Mouse (Mus musculus) liver, postnatal 0 days (tissue): ENCODE data around the gene Abcc9.

ENCODE experiments used
- CTCF ChIP-seq: sonication (generic); IDR thresholded peaks from 2 replicates; pipeline ENCODE4 v1.5.1; 2016; ENCODE audit warnings: antibody characterized with exemption, low read depth
- EP300 ChIP-seq: IDR thresholded peaks from 2 replicates; pipeline ENCODE4 v1.6.1; 2016; ENCODE audit warnings: antibody characterized with exemption, low read depth, mild to moderate bottlenecking

GRCm38 (mm10) chr6:142743193-142743592 is 41.1 kb upstream of the Abcc9 start:
- TF ChIP-seq CTCF (no peak), EP300 (no peak)
